Mouse (Mus musculus) heart, postnatal 0 days (tissue): ENCODE measurements around the gene Kcnq4.

Source experiments
- CTCF ChIP-seq: IDR thresholded peaks from 2 replicates; pipeline ENCODE4 v1.5.1; 2016; ENCODE audit warnings: antibody characterized with exemption, control low read depth, low read depth
- EP300 ChIP-seq: IDR thresholded peaks from 2 replicates; pipeline ENCODE4 v1.6.1; 2016; ENCODE audit warnings: antibody characterized with exemption, low read depth

- TF ChIP-seq CTCF = no peak
- TF ChIP-seq EP300 = no peak
These were observed 59.1 kb downstream of the Kcnq4 start for GRCm38 (mm10) chr4:120689317-120689716.
